Mouse (Mus musculus) spleen, embryonic (tissue): ENCODE data around the gene Olfr543.

Source experiments
- CTCF ChIA-PET: fragments of 350-600 bp; sonication (Branson Sonifier 250); formaldehyde crosslinking; loops from one replicate; lab custom pipeline; 2022; lab: Charles Lee

Gene Olfr543

DNA sequence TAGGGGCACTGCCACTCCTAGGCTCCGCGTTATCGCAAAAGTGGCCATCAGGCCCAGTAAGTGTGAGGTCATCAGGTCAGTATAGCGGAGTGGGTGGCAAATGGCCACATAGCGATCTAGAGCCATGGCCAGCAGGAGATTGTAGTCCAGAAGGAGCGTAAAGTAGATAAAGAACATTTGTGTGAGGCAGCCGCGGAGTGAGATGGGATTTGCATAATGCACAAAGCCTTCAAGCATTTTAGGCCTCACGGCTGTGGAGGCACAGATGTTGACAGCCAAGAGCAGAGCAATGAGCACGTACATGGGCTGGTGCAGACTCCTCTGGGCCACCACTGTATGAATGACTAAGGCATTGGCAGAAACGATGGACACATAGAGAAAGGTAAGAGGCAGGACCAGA, 4.1 kb downstream of the Olfr543 start:
- CTCF ChIA-PET: no interaction called here

DNA sequence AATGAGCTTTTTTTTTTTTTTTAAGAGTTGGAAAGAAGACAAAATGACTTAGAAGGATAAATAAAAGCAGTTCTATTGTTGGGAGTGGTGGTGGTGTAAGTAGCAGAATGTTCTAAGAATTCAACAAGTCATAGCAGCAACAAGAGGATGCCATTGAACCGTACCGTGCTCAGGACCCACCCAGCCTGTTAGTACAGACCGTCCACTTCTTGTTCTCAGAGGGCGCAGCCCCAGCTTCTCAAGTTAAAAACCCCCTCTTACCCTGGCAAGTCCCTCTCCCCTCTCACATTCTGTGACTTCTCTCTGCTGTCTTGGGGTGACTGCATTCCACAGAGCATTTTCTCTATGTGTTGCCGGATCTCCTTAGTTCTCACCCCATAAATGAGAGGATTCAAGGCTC, 4.9 kb downstream of the Olfr543 start:
- CTCF ChIA-PET: no interaction called here

DNA sequence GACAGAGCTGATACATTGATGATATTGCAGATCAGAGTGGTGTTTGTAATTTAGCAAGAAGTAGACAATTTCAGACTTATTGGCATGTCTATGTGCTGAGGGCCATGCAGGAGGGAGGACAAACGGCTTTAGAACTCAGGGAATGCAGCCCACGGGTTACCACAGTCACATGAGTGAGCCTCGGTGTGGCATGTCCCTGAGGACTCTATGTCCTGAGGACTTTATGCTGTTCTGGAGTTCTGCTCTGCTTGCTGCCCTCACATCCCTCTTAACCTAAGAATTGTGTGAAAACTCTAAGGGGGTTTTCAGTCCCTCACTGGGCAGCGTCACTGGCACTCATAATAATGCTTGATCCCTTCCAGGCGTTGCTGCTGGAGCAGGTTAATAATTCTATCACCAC, 8.8 kb downstream of the Olfr543 start:
- CTCF ChIA-PET: no interaction called here

DNA sequence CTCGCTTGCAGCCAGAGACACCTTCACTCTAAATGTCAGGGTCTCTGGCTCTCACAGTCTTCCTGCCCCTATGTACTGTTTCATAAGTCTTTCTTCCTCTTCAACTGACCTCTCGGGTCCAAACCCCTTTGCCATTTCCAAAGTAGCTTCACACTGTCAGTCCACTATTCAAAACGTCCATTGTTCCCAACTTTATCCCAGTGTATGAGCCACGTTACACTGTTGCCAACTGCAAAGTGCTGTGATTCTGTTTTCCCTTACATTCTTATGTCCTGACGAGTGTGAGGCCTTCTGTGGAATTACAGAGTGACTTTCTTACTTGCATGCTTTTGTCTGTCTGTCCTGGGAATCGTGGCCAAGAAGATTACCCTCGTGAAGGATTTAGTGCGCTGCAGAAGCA, 13.9 kb downstream of the Olfr543 start:
- CTCF ChIA-PET: no interaction called here

DNA sequence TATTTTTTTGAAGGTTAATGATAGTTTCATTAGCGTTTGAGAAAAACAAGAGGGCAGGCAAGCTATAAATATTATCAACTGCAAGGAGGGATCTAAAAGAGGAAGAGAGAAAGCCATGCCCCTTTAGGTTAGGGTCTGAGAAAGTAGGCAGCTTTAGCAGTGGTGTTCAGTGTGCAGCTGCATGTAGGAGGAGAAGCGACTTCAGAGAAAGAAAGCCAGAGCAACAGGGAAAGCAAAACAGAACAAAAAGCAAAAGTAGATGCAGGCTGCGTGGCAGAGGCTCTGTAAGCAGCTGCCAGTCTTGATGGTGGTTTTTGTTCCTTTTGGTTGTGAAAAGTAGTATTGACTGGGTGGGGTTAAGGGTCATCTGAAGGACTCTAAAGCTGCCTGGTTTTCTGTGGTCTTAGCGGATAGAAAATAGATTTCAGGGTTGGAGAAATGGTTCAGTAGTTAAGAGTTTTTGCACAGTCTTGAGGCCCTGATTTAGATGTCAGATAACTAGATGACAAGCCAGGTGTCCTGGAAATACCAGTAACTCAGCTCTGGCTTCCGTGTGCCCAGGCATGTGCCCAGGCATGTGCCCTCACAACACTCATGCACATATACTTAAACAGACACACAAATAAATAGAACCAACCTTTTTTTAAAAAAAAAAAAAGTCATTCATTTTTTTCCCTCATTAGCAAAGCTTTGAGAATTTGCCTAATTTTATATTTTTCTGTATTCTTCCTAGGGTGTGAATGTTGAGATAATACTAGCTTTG, 22.7 kb downstream of the Olfr543 start:
- CTCF ChIA-PET: interaction anchor here (0.6 to 0.7 kb wide), 5 partner anchors 17 to 349 kb away, joined by 3 to 6 read pairs (median 3); no protein-coding TSS in a partner anchor

DNA sequence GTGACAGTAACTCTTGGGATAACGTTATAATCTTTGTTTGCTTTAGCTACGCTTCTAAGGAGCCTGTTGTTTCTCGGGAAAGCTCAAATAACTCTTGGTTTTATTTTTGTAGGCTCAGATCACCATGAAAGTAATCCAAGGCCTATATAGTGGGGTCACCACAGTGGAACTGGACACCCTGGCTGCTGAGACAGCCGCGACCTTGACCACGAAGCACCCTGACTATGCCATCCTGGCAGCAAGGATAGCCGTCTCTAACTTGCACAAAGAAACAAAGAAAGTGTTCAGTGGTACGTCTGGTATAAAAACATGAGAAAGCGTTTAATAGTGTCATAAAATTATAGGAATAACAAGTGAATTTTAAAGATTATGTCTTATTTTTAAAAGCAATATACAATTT, 35.0 kb downstream of the Olfr543 start:
- CTCF ChIA-PET: no interaction called here

DNA sequence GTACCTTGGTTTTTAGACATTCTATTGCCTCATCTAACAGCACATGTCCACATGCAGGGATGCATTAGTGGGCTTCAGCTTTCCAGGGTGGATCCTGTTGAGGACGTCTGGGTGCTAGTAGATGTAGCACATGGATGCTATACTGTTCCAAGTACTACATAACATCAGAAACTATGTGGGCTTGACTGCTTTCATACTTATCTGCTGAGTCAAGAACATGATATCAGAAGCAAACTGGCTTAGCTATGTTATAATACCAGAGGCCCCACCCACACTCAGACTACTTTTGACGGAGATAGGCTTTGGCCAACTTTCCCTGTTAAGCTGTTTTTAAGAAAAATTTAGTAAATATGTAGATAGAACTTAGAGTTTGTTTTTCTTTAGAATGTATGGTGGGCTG, 37.2 kb downstream of the Olfr543 start:
- CTCF ChIA-PET: no interaction called here

DNA sequence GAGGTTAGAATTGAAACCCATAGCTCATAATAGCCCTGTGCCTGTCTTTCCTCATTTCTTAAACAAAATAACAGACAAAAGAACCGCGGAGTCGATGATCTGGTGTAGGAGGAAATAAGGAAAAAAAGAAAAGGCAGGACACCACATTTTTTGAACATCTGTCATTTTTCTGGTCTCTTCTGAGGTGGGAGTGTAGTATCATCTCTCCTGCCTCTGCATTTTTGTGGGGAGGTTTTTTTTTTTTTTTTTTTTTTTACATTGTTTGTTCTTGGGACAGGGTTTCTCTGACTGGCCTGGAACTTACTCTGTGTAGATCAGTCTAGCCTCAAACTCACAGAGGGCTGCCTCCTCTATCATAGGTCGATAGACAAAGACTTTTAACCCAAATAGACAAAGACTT, 39.0 kb downstream of the Olfr543 start:
- CTCF ChIA-PET: interaction anchor here (0.5 kb wide), 1 partner anchor 16 kb away, joined by 5 read pairs; no protein-coding TSS in a partner anchor

DNA sequence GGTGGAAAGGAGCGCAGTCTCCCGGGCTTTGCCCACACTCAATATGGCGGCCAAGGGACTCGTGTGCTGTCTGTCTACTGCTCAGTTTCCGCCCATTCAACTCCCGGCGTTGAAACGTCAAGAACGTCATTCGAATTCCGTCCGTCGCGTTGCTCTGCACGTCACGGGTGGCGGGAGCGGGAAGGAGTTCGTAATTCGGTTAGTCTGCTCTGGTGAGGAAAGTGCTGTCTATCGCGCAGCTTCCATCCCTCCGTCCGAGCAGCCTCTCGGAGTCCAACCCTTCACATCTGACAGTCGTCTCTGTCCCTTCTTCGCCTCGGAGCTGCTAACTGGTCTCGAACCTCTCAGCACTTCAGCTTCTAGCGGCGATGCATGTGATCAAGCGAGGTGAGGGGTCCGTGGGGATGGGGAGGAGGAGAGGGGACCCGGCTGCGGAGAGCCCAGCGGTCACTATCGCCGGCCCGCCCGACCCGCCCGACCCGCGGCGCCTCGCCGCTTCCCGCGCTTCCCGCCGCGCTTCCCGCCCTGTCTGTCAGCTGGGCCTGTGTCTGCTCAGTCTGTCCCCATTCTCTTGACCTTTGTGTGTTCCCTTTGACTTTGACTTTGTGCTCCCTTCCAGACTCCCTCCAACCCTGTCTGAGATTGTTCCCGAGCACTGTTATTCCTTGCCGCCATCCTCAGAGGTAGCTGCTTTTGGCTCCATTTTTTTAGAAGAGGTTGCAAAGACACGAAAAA, 39.7 kb downstream of the Olfr543 start, which contains the start of gene Rrm1:
TSS of gene Rrm1 (plus strand) at position 39 of the 735 bp plus-strand sequence.
- CTCF ChIA-PET: interaction anchor here (0.5 to 0.6 kb wide), 4 partner anchors 16 to 297 kb away, joined by 3 to 5 read pairs (median 4); no protein-coding TSS in a partner anchor

DNA sequence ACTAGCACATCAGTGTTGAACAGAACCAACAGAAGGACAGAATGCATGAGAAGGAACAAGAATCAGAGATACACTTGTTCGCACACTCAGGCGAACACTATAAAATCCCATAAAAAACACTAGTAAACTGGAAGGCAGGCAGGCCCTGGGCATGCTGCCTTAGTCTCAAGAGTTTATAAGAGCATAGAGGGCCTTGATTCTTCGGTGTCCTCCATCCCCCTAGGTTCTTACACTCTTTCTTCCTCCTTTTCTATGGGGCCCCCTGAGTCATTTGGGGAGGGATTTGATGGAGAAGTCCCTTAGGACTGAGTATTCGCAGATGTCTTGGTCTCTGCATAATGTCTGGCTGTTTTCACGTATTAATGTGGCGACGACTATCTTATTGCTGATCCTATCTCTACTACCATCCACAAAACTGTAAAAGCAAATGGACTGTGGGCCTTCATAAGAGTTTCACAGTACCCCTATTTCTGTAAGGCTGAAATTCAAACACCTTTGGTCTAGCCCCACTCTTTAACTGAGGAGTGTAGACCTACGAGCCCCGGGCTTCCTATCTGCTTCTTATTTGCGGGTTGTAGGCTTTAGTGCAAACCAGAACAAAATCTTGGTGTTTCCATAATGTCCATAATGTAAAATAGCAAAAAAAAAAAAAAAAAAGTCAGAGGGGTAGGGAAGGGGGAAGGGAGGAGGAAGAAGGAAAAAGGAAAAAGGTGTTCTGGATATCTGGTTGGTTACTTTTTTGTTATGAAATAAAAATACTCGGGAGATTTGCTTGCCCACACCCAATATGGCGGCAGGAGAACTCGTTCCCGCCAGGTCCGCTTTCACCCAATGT, 40.4 kb downstream of the Olfr543 start:
- CTCF ChIA-PET: interaction anchor here (0.5 to 0.6 kb wide), 2 partner anchors 151 to 296 kb away, joined by 3 to 4 read pairs; no protein-coding TSS in a partner anchor

DNA sequence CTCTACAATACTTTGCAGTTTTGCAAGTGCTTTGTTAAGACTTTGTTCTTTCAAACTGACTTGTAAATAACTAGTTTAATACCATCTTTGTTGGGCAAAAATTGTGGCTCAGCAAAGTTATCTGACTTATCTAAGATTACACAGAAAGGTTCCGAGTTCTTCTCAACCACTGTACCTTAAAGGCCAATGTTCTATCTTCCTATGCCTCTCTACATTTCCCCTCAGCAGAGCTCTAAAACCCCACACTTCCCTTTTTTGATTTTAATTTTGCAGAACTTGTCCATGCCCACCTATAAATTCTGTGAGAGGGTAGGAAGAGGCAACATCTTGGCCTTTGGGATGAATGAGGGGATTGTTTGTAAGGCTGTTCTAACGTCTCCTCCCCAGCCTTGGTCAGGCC, 47.1 kb downstream of the Olfr543 start:
- CTCF ChIA-PET: no interaction called here
